Mouse (Mus musculus): ENCODE measurements around the gene Gm47985.

- no peak for TF ChIP-seq CTCF (IDR thresholded peaks at IDR 0.05; ENCODE audit: low read depth)
- no peak for TF ChIP-seq EP300 (IDR thresholded peaks at IDR 0.05; ENCODE audit: low read depth)
Observed at GRCm38 (mm10) chr1:151138388-151138787, 43.9 kb upstream of the Gm47985 start.
